Mouse (Mus musculus) kidney, embryonic 15.5 days (tissue): Measurements from ENCODE around the gene Ucp2. TPM values are rescaled to one million over a fixed set of nuclear protein-coding genes. Genes with fewer than 3 reads are reported as not detected.

Experiments used
- ATAC-seq: fragments of 200-750 bp; cut with Nextera tagmentation; replicated peaks from 2 replicates; pipeline ENCODE4 v1.8.0; 2017; ENCODE audit warnings: moderate TSS enrichment; ENCODE audit not compliant: low FRiP score
- H3K27ac ChIP-seq: fragments of 300-500 bp; sonication (generic); 2 replicates; pipeline ENCODE4 v1.5.1; 2015; ENCODE audit warnings: mild to moderate bottlenecking, inconsistent platforms
- H3K27me3 ChIP-seq: fragments of 300-500 bp; sonication (generic); 2 replicates; pipeline ENCODE4 v1.6.1; 2015; ENCODE audit warnings: inconsistent platforms
- H3K36me3 ChIP-seq: fragments of 300-500 bp; sonication (generic); 2 replicates; pipeline ENCODE4 v1.6.1; 2015; ENCODE audit warnings: inconsistent platforms
- H3K4me1 ChIP-seq: fragments of 300-500 bp; sonication (generic); 2 replicates; pipeline ENCODE4 v1.6.1; 2015; ENCODE audit warnings: inconsistent platforms
- H3K4me2 ChIP-seq: fragments of 300-500 bp; sonication (generic); 2 replicates; pipeline ENCODE4 v1.6.1; 2015; ENCODE audit warnings: moderate library complexity, mild to moderate bottlenecking, inconsistent platforms
- H3K4me3 ChIP-seq: fragments of 300-500 bp; sonication (generic); replicated peaks from 2 replicates; pipeline ENCODE4 v1.5.1; 2015; ENCODE audit warnings: mild to moderate bottlenecking, inconsistent platforms
- H3K9ac ChIP-seq: fragments of 300-500 bp; sonication (generic); 2 replicates; pipeline ENCODE4 v1.6.1; 2015; ENCODE audit warnings: mild to moderate bottlenecking, inconsistent platforms
- H3K9me3 ChIP-seq: fragments of 300-500 bp; sonication (generic); replicated peaks from 2 replicates; pipeline ENCODE4 v1.6.1; 2016; ENCODE audit warnings: inconsistent platforms
- WGBS: fragments of 180-500 bp; shearing (Covaris S2); methylation state at CpG from one replicate; pipeline ENCODE4 v1.1.7; 2015; ENCODE audit warnings: mixed read lengths; 5-methylcytosine and 5-hydroxymethylcytosine counted together
- polyA plus RNA-seq: library from polyadenylated mRNA; unstranded; fragments of >200 nt; fragmentation: Nextera tagmentation; extraction: Ambion mirVana; gene quantifications from 2 replicates; pipeline ENCODE4 v1.2.1, GENCODE M21; 2015

Ucp2 gene
- polyA plus RNA-seq, 1 experiment from 2014 or later = 221 TPM

DNA sequence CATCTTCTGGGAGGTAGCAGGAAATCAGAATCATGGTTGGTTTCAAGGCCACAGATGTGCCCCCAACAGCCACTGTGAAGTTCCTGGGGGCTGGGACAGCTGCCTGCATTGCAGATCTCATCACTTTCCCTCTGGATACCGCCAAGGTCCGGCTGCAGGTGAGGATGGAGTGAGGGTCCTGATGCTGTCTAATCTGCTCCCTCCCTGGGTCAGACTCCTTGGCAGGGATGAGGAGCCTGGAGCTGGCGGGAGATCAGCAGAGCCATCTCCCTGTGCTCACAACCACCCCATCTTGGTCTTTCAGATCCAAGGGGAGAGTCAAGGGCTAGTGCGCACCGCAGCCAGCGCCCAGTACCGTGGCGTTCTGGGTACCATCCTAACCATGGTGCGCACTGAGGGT lies 3.7 kb downstream of the Ucp2 start:
- ATAC-seq = no peak
- 96% methylated on average over 9 of the region's 9 CpGs for whole genome bisulfite sequencing
- no peak overlapping the region for H3K4me3 ChIP-seq
- H3K27me3 ChIP-seq = no peaks in the 10 kb centered on the region
- no peaks in the 10 kb centered on the region for H3K9me3 ChIP-seq
- H3K4me1 ChIP-seq = peaks cover 51% of the 10 kb centered on the region
- H3K27ac ChIP-seq = no peak overlapping the region
- peaks cover 42% of the 10 kb centered on the region for H3K36me3 ChIP-seq
- no peak overlapping the region for H3K9ac ChIP-seq
- no peak overlapping the region for H3K4me2 ChIP-seq

- no peaks in the 10 kb centered on the region for H3K9me3 ChIP-seq
- peaks cover 42% of the 10 kb centered on the region for H3K36me3 ChIP-seq
- no peaks in the 10 kb centered on the region for H3K27me3 ChIP-seq
- H3K4me2 ChIP-seq = no peak overlapping the region
- peaks cover 45% of the 10 kb centered on the region for H3K4me1 ChIP-seq
- H3K9ac ChIP-seq = no peak overlapping the region
- no peak overlapping the region for H3K4me3 ChIP-seq
- 77% methylated on average over 4 of the region's 4 CpGs for WGBS
- no peak for ATAC-seq
- no peak overlapping the region for H3K27ac ChIP-seq
Observed at GRCm38 (mm10) chr7:100497402-100497801, 4.3 kb downstream of the Ucp2 start.

GRCm38 (mm10) chr7:100497982-100498381 lies 4.8 kb downstream of the Ucp2 start:
- peaks cover 41% of the 10 kb centered on the region for H3K4me1 ChIP-seq
- H3K36me3 ChIP-seq = peaks cover 42% of the 10 kb centered on the region
- no peak overlapping the region for H3K4me3 ChIP-seq
- WGBS = 91% methylated on average over 13 of the region's 13 CpGs
- ATAC-seq = no peak
- H3K9ac ChIP-seq = no peak overlapping the region
- H3K27ac ChIP-seq = no peak overlapping the region
- no peaks in the 10 kb centered on the region for H3K9me3 ChIP-seq
- no peak overlapping the region for H3K4me2 ChIP-seq
- H3K27me3 ChIP-seq = no peaks in the 10 kb centered on the region

DNA sequence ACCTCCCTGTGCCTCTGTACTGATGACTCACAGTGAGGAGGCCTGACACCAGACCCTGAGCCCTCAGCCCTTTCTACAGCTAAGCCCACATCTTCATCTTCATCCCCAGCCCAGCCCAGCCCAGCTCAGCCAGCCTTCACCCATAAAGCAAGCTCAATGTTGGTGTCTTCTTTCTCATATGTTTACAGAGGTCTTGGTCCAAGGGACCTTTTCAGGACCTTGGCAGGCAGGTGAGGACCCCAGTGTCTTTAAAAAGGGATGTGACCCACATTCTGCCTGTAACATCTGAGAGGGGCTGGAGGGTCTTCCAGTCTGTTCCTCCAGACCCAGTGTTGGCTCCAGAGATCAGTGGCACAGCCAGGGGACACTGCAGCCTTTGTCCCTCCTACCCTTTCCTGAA lies 6.3 kb downstream of the Ucp2 start:
- Histone ChIP-seq H3K9me3 (no peaks in the 10 kb centered on the region), H3K36me3 (peaks cover 42% of the 10 kb centered on the region), H3K4me3 (no peak overlapping the region), H3K27ac (no peak overlapping the region), H3K4me1 (peaks cover 34% of the 10 kb centered on the region), H3K9ac (no peak overlapping the region), H3K4me2 (no peak overlapping the region), H3K27me3 (no peaks in the 10 kb centered on the region)
- ATAC-seq = no peak

GRCm38 (mm10) chr7:100500276-100500977 lies 7.3 kb downstream of the Ucp2 start:
- Histone ChIP-seq H3K27ac (no peak overlapping the region), H3K36me3 (peaks cover 42% of the 10 kb centered on the region), H3K27me3 (no peaks in the 10 kb centered on the region), H3K9ac (no peak overlapping the region), H3K4me2 (no peak overlapping the region), H3K4me1 (peaks cover 27% of the 10 kb centered on the region), H3K9me3 (no peaks in the 10 kb centered on the region), H3K4me3 (no peak overlapping the region)
- WGBS = 64% methylated on average over 16 of the region's 16 CpGs
- ATAC-seq = no peak

- Histone ChIP-seq H3K4me3 (no peak overlapping the region), H3K36me3 (peaks cover 42% of the 10 kb centered on the region), H3K4me1 (peaks cover 19% of the 10 kb centered on the region), H3K9ac (no peak overlapping the region), H3K27me3 (no peaks in the 10 kb centered on the region), H3K9me3 (no peaks in the 10 kb centered on the region), H3K27ac (no peak overlapping the region), H3K4me2 (no peak overlapping the region)
- no peak for ATAC-seq
- 70% methylated on average over 6 of the region's 6 CpGs for WGBS
Observed at GRCm38 (mm10) chr7:100501027-100501843, 8.1 kb downstream of the Ucp2 start.

GRCm38 (mm10) chr7:100501844-100502373 lies 8.8 kb downstream of the Ucp2 start:
- no peak for ATAC-seq
- Histone ChIP-seq H3K9me3 (no peaks in the 10 kb centered on the region), H3K27ac (no peak overlapping the region), H3K27me3 (no peaks in the 10 kb centered on the region), H3K4me3 (no peak overlapping the region), H3K4me2 (no peak overlapping the region), H3K36me3 (peaks cover 37% of the 10 kb centered on the region), H3K4me1 (peaks cover 12% of the 10 kb centered on the region), H3K9ac (no peak overlapping the region)
- WGBS = 54% methylated on average over 2 of the region's 2 CpGs

- Histone ChIP-seq H3K4me2 (no peak overlapping the region), H3K27me3 (no peaks in the 10 kb centered on the region), H3K4me1 (peaks cover 12% of the 10 kb centered on the region), H3K4me3 (no peak overlapping the region), H3K9me3 (no peaks in the 10 kb centered on the region), H3K9ac (no peak overlapping the region), H3K36me3 (peaks cover 31% of the 10 kb centered on the region), H3K27ac (no peak overlapping the region)
- WGBS = 81% methylated on average over 7 of the region's 7 CpGs
- no peak for ATAC-seq
Observed at GRCm38 (mm10) chr7:100502374-100502922, 9.3 kb downstream of the Ucp2 start.

DNA sequence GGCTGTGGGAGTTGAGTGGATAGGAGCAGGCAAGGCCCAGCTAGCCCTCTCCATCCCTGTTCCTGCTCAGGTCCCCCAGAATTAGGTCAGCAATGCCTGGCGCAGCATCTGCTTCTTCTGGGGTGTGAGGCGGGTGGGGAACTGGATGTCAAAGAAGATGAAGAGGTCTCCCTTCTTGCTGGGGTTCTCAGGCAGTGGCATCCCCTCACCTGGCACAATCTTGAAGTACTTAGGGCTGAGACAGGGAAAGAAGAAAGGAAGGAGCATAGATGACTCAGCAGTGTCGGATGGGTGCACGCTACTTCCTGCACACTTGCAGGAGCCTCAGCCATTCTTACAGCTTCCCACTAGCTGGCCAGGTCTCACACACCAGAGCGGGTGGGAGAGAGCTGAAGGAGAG lies 9.9 kb downstream of the Ucp2 start:
- H3K36me3 ChIP-seq = peaks cover 25% of the 10 kb centered on the region
- no peak overlapping the region for H3K4me2 ChIP-seq
- H3K4me1 ChIP-seq = peaks cover 12% of the 10 kb centered on the region
- no peak for ATAC-seq
- no peaks in the 10 kb centered on the region for H3K27me3 ChIP-seq
- no peak overlapping the region for H3K9ac ChIP-seq
- H3K9me3 ChIP-seq = no peaks in the 10 kb centered on the region
- H3K27ac ChIP-seq = no peak overlapping the region
- 84% methylated on average over 5 of the region's 5 CpGs for WGBS
- H3K4me3 ChIP-seq = no peak overlapping the region

- H3K27me3 ChIP-seq = no peaks in the 10 kb centered on the region
- H3K9ac ChIP-seq = no peak overlapping the region
- no peak overlapping the region for H3K27ac ChIP-seq
- H3K36me3 ChIP-seq = peaks cover 6% of the 10 kb centered on the region
- peaks cover 16% of the 10 kb centered on the region for H3K4me1 ChIP-seq
- H3K4me3 ChIP-seq = no peak overlapping the region
- 71% methylated on average over 13 of the region's 13 CpGs for WGBS
- ATAC-seq = no peak
- H3K9me3 ChIP-seq = no peaks in the 10 kb centered on the region
- no peak overlapping the region for H3K4me2 ChIP-seq
Observed at GRCm38 (mm10) chr7:100504740-100505487, 11.8 kb downstream of the Ucp2 start.

DNA sequence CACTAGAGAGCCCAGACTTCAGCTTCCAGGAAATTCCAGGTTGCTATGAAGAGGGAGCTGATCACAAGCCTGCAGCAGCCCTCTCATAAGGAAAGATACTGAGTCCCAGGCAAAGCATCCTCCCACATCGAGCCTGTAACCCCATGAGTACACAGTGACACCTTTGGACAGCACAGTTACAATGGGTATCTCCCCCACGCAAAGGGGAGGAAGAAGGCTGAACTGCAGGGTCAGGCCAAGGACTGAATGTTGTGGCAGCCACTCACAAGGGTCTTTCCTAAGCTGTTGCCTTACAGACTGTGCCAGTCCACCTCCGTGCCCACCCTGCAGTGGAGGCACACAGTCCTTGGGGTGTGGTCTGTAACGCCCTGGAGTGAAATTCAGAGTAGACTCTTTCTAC lies 13.4 kb downstream of the Ucp2 start:
- Histone ChIP-seq H3K9ac (no peak overlapping the region), H3K4me3 (no peak overlapping the region), H3K27ac (0 out of 2 replicates have a peak overlapping the region, but pooled peaks have one; percentile 27), H3K4me1 (peaks cover 16% of the 10 kb centered on the region; the same call in 1 of the 2 replicates), H3K9me3 (no peaks in the 10 kb centered on the region), H3K27me3 (no peaks in the 10 kb centered on the region), H3K4me2 (no peak overlapping the region), H3K36me3 (no peaks in the 10 kb centered on the region)
- 0 out of 2 replicates have a peak, but pooled peaks have one; percentile 16 for ATAC-seq
- WGBS = 46% methylated on average over 4 of the region's 4 CpGs
